Mouse (Mus musculus) heart, adult 2 months (tissue): ENCODE measurements at regions not wholly inside any gene's neighbourhood (a gene's known extent, or its start where the extent isn't known, plus 50 kb on each side); places are given as distances from the start of the nearest gene placed in this dataset.

Source experiments
- CTCF ChIP-seq: fragments of 200-600 bp; IDR thresholded peaks from 2 replicates; pipeline ENCODE4 v1.8.1; 2022; ENCODE audit warnings: antibody characterized with exemption, mild to moderate bottlenecking, moderate library complexity
- EP300 ChIP-seq: fragments of 200-500 bp; IDR thresholded peaks from 2 replicates; pipeline ENCODE4 v1.6.1; 2011; ENCODE audit warnings: low read depth, low read length, control low read depth; ENCODE audit not compliant: insufficient read depth
- POLR2A ChIP-seq: fragments of 200-500 bp; IDR thresholded peaks from 2 replicates; pipeline ENCODE4 v1.6.1; 2011; ENCODE audit warnings: mild to moderate bottlenecking, low read depth, low read length, control low read depth; ENCODE audit not compliant: insufficient read depth

DNA sequence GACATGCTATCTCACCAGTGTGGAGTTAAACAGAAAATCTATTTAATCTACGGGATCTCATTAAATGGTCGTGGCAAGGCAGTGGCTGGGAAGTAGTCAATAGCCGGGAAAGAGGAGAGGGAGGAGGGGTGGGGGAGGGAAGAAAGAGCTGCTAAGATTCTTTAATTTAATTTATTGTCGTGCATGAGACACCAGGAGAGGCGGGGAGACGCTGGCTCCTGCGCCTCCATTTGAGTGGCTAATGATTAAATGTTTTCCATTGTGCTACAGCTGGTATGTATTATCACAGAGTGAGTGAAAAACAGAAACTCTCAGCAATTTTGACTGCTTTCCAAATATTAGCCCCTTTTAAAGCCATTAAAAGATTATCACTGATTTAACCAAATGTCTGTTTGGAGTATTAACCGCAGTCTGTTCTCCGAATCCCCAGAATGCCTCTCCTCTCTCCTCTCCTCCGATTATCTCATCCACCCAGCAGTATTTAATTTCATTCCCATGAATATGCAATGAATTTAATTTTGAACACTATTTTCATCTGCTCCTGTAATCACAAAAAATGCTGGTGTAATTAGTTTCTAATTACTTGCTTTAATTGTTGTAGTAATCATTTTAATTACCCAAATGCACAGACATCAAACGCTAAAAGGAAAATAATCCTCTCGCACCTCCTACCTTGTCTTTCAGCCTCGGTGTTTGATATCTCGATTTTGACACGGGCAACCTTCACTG is 219.3 kb upstream of the Mvb12b start:
- TF ChIP-seq CTCF (no peak), POLR2A (no peak), EP300 (no peak)
